Mouse (Mus musculus): ENCODE results near the gene Meis2.

Gene Meis2

GRCm38 (mm10) chr2:116015520-116015919 is 50.1 kb downstream of the Meis2 start:
- in situ Hi-C loops (cut with MboI, MseI) = loop anchor here in 1 of 2 experiments (10.0 kb wide), 1 partner anchor 491 kb away; no protein-coding TSS in a partner anchor

- in situ Hi-C loops (cut with MboI, MseI) = loop anchor here in 1 of 2 experiments (10.0 kb wide), 1 partner anchor 486 kb away; no protein-coding TSS in a partner anchor
These were observed 55.2 kb downstream of the Meis2 start for GRCm38 (mm10) chr2:116010469-116010868.

DNA sequence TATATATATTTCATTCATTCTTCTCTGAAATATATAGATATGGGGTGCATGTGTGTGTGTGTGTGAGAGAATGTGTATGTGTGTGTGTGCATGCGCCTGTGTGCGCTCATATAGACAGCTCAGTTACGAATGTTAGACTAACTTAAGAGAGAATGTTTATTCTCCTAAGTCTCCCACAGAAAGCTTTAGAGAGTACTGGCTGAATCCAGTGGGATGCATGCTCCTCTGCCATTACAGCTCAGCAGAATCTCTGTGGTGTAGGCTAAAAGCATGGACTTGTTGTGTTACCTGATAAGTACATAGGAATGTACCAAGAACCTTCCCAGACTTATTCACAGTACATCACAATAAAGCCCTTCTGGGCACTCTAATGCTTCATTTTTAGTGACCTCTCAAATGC is 55.6 kb downstream of the Meis2 start:
- in situ Hi-C loops (cut with MboI, MseI) = loop anchor here in 1 of 2 experiments (10.0 kb wide), 1 partner anchor 485 kb away; no protein-coding TSS in a partner anchor

GRCm38 (mm10) chr2:116009097-116009970 is 56.3 kb downstream of the Meis2 start:
- in situ Hi-C loops (cut with MboI, MseI) = no loop called here

GRCm38 (mm10) chr2:116002354-116002753 is 63.3 kb downstream of the Meis2 start:
- in situ Hi-C loops (cut with MboI, MseI) = no loop called here

GRCm38 (mm10) chr2:116001352-116002138 is 64.1 kb downstream of the Meis2 start:
- in situ Hi-C loops (cut with MboI, MseI) = no loop called here

DNA sequence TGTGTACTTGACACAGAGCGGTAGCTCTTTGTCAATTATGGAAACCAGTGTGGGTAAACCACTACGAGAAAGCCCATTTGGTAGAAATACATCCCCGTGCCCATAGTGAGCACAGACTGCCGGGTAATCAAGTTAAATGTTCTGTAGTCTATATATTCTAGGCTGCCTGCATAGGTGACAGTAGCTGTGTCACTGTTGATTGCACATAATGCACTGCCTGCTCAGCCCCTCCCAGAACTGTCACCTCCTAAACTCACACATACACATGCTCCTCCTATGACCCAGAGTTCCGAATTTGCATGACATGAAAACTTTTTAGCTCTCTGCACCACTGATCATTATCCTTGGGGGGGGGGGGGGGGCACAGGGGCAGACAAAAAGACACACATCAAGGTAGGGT is 65.1 kb downstream of the Meis2 start:
- in situ Hi-C loops (cut with MboI, MseI) = no loop called here

DNA sequence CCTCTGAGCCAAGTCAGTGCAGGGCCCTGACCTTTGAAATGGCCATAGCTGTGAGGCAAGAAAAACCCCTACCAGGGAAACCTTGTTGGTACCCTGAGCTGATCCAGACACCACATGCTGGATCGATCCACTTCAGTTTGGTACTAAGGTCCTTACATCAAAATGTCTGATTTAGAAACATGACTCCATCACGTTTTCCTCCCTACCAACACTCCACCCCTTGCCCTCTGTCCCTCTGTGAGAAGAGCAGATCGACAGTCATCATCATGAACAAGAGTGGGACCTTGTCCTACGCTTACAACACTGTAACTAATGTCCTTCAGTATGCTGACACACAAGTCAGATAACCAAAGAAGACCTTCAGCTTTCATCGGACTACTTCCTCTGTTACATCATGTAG is 66.8 kb downstream of the Meis2 start:
- in situ Hi-C loops (cut with MboI, MseI) = no loop called here

DNA sequence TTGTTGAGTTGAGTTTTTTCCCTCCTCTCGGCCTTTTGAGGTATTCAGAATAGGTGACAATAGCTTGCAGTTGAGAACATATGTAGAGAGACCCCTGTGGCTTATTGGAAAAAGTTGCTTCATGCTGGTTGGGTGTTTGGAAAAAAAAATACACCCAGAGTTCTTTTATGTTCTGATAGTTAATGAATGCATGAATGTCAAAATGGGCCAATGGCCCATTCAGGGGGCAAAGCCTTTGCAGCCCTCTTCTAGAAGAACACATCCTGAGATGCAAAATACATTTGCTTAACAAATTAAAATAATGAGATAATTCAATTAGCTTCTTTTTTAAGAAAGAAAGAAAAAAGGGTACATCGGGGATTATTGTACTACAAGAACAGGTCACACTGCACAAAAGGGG is 69.2 kb downstream of the Meis2 start:
- in situ Hi-C loops (cut with MboI, MseI) = no loop called here

DNA sequence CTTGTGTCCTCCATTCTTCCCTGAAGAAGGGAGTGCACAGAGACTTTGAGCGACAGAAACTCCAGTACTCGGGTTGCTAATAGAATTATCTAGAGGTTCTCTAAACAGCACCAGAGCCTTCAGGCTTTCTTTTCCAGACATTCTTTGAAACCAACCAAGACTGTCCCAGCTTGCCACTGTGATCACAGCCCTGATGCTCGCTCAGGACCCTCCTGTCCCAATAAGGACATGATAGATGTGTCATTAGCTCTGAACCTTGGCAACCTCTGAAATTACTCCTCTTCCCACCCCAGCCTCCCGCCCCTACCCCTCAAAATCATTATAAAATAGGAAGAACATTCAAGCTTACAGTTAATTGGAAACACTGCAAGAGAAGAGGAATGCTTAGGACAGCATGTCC is 71.8 kb downstream of the Meis2 start:
- in situ Hi-C loops (cut with MboI, MseI) = no loop called here

DNA sequence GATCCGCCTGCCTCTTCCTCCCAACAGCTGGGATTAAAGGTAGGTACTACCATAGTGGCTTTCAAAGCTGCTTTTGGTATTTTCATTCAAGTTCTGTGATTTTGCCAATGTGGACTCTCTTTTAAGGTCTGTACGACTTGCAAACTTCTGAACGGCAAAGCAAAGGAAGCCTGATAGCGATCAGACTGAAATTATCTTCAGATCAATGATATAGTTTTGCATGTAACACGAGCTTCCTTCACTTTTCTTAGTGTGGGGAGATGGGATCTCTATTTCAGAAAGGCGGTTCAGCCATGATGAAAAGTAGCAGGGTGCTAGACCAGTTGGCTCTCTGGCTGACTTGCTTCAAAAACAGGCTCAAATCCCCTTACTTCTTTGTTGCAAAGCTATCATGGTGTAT is 76.4 kb downstream of the Meis2 start:
- in situ Hi-C loops (cut with MboI, MseI) = no loop called here

- in situ Hi-C loops (cut with MboI, MseI) = no loop called here
These were observed 77.2 kb downstream of the Meis2 start for GRCm38 (mm10) chr2:115988448-115988847.

DNA sequence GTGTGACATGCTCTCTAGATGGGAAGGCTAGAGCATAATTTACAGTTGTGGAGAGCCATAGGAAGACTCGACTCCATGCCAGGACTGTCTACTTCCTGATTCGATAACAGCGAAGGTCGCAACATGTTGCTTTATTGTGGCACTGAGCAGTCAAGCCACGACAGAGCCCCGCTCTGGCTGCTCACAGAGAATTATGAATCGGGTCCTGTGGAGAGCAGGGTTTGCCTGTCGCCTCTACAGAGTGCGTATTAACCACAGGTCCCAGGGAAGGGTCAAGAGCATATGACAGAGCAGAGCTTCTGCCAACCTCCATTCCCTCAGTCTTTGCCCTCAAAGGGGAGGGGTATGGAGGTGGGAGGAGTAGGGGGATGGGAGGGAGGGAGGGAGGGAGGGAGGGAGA is 80.7 kb downstream of the Meis2 start:
- in situ Hi-C loops (cut with MboI, MseI) = no loop called here

DNA sequence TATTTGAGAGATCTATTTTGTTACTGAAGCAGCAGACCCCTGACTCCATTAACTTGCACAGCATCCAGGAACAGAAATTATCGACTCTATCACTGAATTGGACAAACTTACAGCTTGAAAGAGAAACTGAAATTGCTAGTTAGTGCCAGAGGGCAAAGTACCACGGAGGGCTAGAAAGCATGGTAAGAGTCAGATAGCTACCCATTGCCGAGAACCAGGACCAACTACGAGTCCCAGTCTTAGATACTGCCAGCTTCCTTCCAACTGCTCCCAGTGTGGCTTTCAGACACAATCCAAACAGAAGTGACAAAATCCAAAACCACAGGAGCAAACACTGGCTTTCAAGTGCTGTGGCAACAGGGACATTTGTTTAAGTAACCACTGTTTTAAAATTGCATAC is 81.2 kb downstream of the Meis2 start:
- in situ Hi-C loops (cut with MboI, MseI) = no loop called here

- in situ Hi-C loops (cut with MboI, MseI) = no loop called here
These were observed 85.1 kb downstream of the Meis2 start for GRCm38 (mm10) chr2:115980490-115980889.

GRCm38 (mm10) chr2:115979683-115980476 is 85.8 kb downstream of the Meis2 start:
- in situ Hi-C loops (cut with MboI, MseI) = no loop called here

DNA sequence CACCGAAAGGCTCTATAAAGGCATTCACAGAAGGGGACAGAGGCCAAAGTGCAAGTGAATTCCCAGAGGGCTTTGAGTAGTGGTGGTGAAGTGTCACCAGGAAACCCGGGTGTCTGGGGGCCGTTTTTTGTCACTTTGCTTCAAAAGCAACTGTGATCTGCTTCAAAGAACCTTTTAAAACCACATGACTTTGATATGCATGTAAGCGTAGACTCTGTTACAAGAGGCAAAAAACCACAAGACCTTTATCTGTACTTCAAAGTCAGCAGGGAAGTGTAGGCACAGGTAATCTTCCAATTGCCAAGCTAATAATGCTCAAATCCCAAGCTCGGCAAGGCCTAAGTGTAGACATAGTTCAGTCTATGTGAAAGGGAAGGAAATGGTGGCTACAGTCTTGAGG is 87.0 kb downstream of the Meis2 start:
- in situ Hi-C loops (cut with MboI, MseI) = no loop called here

- in situ Hi-C loops (cut with MboI, MseI) = no loop called here
These were observed 94.3 kb downstream of the Meis2 start for GRCm38 (mm10) chr2:115971296-115971805.

GRCm38 (mm10) chr2:115970091-115970820 is 95.4 kb downstream of the Meis2 start:
- in situ Hi-C loops (cut with MboI, MseI) = no loop called here

GRCm38 (mm10) chr2:115969201-115969600 is 96.4 kb downstream of the Meis2 start:
- in situ Hi-C loops (cut with MboI, MseI) = no loop called here

DNA sequence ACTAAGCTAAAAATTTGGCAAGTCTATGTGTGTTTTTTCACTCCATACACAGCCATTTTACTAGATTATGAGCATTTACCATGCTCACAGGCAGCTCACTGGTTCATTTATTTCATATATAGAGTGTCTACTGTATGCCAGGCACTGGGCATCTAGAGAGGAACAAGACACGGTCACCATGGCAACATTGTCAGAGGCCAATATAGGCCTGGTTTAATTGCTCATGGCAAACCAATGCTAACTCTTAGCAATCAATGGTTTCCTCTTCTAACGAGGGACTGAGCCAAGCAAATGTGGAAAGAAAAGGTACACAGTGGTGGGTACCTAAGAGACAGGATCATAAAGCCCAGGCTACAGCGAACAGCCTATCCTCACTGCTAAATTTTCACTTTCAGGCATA is 100.7 kb downstream of the Meis2 start:
- in situ Hi-C loops (cut with MboI, MseI) = no loop called here
